Mouse (Mus musculus): ENCODE measurements around the gene Cep83. TPM values are rescaled to one million over a fixed set of nuclear protein-coding genes. Genes with fewer than 3 reads are reported as not detected.
"Not testable (repeated sequence)": the region's sequence is repeated elsewhere in the genome, so short reads cannot be mapped to it uniquely, and the experiment has no call there.

Gene Cep83
- polyA plus RNA-seq, 1 experiment from 2014 or later: 19.1 TPM

GRCm38 (mm10) chr10:94692163-94692562 is 3.7 kb downstream of the Cep83 start:
- WGBS: 97% methylated on average over 4 of the region's 4 CpGs

DNA sequence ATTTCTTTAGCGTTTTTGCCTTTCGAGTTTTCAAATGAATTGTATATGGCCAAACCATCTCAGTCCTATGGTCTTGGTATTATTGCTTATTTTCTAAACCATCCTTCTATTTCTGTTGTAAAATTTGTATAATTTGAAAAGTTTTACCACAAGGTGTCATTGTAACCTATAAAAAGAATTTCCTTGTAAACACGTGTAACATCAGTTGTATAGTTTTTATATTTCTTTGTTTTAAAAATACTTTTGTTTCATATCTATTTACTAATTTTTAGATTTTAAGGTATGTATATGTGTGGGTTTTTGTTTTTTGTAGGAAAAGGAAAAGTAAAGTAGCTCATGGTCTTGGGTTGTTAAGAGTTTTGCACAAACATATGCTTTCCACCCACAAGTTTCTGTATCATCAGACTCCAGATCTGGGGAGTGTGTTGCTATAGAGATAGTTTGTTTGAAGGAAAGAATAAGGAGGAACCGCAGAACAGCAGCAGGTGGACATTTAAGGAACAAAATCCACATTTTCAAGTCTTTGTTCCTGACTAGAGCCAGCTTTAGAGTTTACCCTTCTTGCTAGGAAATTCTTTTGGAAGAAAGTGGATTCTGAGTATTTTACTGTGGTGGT is 17.3 kb downstream of the Cep83 start:
- H3K27me3 ChIP-seq (replicated peaks; ENCODE audit: control insufficient read depth, insufficient read depth, low read length): no peaks in the 10 kb centered on the region
- peaks cover 3% of the 10 kb centered on the region; the same call in 1 of the 2 replicates for H3K4me1 ChIP-seq (replicated peaks; ENCODE audit: control insufficient read depth, insufficient read depth, low read length)
- 78% methylated on average over 4 of the region's 4 CpGs for WGBS
- no peak overlapping the region for H3K9ac ChIP-seq (ENCODE audit: low read depth, low read length)
- no peaks in the 10 kb centered on the region for H3K36me3 ChIP-seq (ENCODE audit: control insufficient read depth, insufficient read depth, low read length)
- H3K27ac ChIP-seq (ENCODE audit: low read depth, low read length): no peak overlapping the region
- H3K4me2 ChIP-seq: no peak overlapping the region
- DNase-seq (ENCODE audit: low spot score) (no peak), ATAC-seq (replicated peaks; ENCODE audit: low FRiP score) (no peak)
- no peaks in the 10 kb centered on the region for H3K9me3 ChIP-seq (ENCODE audit: control insufficient read depth, low read length)
- H3K4me3 ChIP-seq (ENCODE audit: low read depth, low read length): no peak overlapping the region

More at GRCm38 (mm10) chr10:94692163-94692562, 3.7 kb downstream of the Cep83 start:
- Histone ChIP-seq H3K27me3 (replicated peaks; ENCODE audit: control insufficient read depth, insufficient read depth, low read length) (no peaks in the 10 kb centered on the region), H3K4me2 (no peak overlapping the region), H3K4me1 (replicated peaks; ENCODE audit: control insufficient read depth, insufficient read depth, low read length) (peaks cover 6% of the 10 kb centered on the region), H3K9me3 (ENCODE audit: control insufficient read depth, low read length) (no peaks in the 10 kb centered on the region), H3K4me3 (ENCODE audit: low read depth, low read length) (no peak overlapping the region), H3K36me3 (ENCODE audit: control insufficient read depth, insufficient read depth, low read length) (no peaks in the 10 kb centered on the region), H3K27ac (ENCODE audit: low read depth, low read length) (no peak overlapping the region), H3K9ac (ENCODE audit: low read depth, low read length) (no peak overlapping the region)
- DNase-seq (ENCODE audit: low spot score) (no peak), ATAC-seq (replicated peaks; ENCODE audit: low FRiP score) (no peak)

DNA sequence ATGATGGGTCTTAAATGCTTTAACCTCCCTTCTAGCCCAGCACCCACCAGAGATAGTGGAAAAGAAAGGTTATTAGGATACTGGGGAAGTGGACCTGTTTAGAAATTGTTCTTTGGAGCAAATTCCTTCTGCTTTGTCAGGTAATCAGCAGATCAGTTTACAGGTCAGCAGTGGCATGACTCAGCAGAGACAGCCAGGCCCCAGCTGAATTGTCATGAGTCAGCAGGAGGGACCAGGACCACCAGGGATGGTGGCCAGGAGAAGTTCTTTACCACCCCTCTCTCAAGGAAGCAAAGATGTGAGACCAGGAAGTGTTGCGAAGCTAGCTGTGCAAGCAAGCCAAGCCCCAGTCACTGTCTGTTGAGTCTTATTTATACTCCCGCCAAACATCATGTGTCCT is 18.2 kb downstream of the Cep83 start:
- Histone ChIP-seq H3K36me3 (ENCODE audit: control insufficient read depth, insufficient read depth, low read length) (no peaks in the 10 kb centered on the region), H3K4me3 (ENCODE audit: low read depth, low read length) (no peak overlapping the region), H3K27me3 (replicated peaks; ENCODE audit: control insufficient read depth, insufficient read depth, low read length) (no peaks in the 10 kb centered on the region), H3K9ac (ENCODE audit: low read depth, low read length) (no peak overlapping the region), H3K4me1 (replicated peaks; ENCODE audit: control insufficient read depth, insufficient read depth, low read length) (peaks cover 3% of the 10 kb centered on the region; the same call in 1 of the 2 replicates), H3K27ac (ENCODE audit: low read depth, low read length) (0 out of 2 replicates have a peak overlapping the region, but pooled peaks have one; percentile 22), H3K9me3 (ENCODE audit: control insufficient read depth, low read length) (no peaks in the 10 kb centered on the region), H3K4me2 (no peak overlapping the region)
- ATAC-seq (replicated peaks; ENCODE audit: low FRiP score): no peak; the same call in 1 of the 2 replicates
- 92% methylated on average over 2 of the region's 2 CpGs for WGBS
- DNase-seq (ENCODE audit: low spot score): no peak

GRCm38 (mm10) chr10:94709622-94710319 is 21.3 kb downstream of the Cep83 start:
- ATAC-seq (replicated peaks; ENCODE audit: low FRiP score) (no peak), DNase-seq (ENCODE audit: low spot score) (no peak)
- Histone ChIP-seq H3K4me2 (no peak overlapping the region), H3K27ac (ENCODE audit: low read depth, low read length) (no peak overlapping the region), H3K9ac (ENCODE audit: low read depth, low read length) (no peak overlapping the region), H3K4me1 (replicated peaks; ENCODE audit: control insufficient read depth, insufficient read depth, low read length) (peaks cover 3% of the 10 kb centered on the region; the same call in 1 of the 2 replicates), H3K4me3 (ENCODE audit: low read depth, low read length) (no peak overlapping the region), H3K36me3 (ENCODE audit: control insufficient read depth, insufficient read depth, low read length) (no peaks in the 10 kb centered on the region), H3K27me3 (replicated peaks; ENCODE audit: control insufficient read depth, insufficient read depth, low read length) (no peaks in the 10 kb centered on the region), H3K9me3 (ENCODE audit: control insufficient read depth, low read length) (no peaks in the 10 kb centered on the region)
- 90% methylated on average over 3 of the region's 3 CpGs for WGBS

GRCm38 (mm10) chr10:94710320-94710695 is 21.9 kb downstream of the Cep83 start:
- no peak for DNase-seq (ENCODE audit: low spot score)
- ATAC-seq (replicated peaks; ENCODE audit: low FRiP score): no peak
- H3K27me3 ChIP-seq (replicated peaks; ENCODE audit: control insufficient read depth, insufficient read depth, low read length): no peaks in the 10 kb centered on the region
- H3K4me2 ChIP-seq: no peak overlapping the region
- H3K4me1 ChIP-seq (replicated peaks; ENCODE audit: control insufficient read depth, insufficient read depth, low read length): peaks cover 3% of the 10 kb centered on the region; the same call in 1 of the 2 replicates
- H3K4me3 ChIP-seq (ENCODE audit: low read depth, low read length): no peak overlapping the region
- no peak overlapping the region for H3K27ac ChIP-seq (ENCODE audit: low read depth, low read length)
- H3K9ac ChIP-seq (ENCODE audit: low read depth, low read length): no peak overlapping the region
- 93% methylated on average over 2 of the region's 2 CpGs for WGBS
- H3K9me3 ChIP-seq (ENCODE audit: control insufficient read depth, low read length): no peaks in the 10 kb centered on the region
- H3K36me3 ChIP-seq (ENCODE audit: control insufficient read depth, insufficient read depth, low read length): no peaks in the 10 kb centered on the region

- no peak for ATAC-seq (replicated peaks; ENCODE audit: low FRiP score)
- no peak overlapping the region for H3K9ac ChIP-seq (ENCODE audit: low read depth, low read length)
- no peaks in the 10 kb centered on the region for H3K27me3 ChIP-seq (replicated peaks; ENCODE audit: control insufficient read depth, insufficient read depth, low read length)
- no peak overlapping the region for H3K4me3 ChIP-seq (ENCODE audit: low read depth, low read length)
- H3K4me1 ChIP-seq (replicated peaks; ENCODE audit: control insufficient read depth, insufficient read depth, low read length): no peaks in the 10 kb centered on the region
- H3K9me3 ChIP-seq (ENCODE audit: control insufficient read depth, low read length): no peaks in the 10 kb centered on the region
- DNase-seq (ENCODE audit: low spot score): no peak
- no peaks in the 10 kb centered on the region for H3K36me3 ChIP-seq (ENCODE audit: control insufficient read depth, insufficient read depth, low read length)
- H3K27ac ChIP-seq (ENCODE audit: low read depth, low read length): no peak overlapping the region
- H3K4me2 ChIP-seq: no peak overlapping the region
- WGBS: 85% methylated on average over 6 of the region's 6 CpGs
Measured at GRCm38 (mm10) chr10:94720300-94720699, 31.8 kb downstream of the Cep83 start.

DNA sequence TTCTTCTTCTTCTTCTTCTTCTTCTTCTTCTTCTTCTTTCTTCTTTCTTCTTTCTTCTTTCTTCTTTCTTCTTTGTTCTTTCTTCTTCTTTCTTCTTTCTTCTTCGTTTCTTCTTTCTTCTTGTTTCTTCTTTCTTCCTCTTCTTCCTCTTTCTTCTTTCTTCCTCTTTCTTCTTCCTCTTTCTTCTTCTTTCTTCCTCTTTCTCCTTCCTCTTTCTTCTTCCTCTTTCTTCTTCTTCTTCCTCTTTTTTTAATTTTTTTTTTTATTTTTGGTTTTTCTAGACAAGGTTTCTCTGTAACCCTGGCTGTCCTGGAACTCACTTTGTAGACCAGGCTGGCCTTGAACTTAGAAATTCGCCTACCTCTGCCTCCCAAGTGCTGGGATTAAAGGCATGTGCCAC is 39.6 kb downstream of the Cep83 start:
- WGBS: 66% methylated on average over 2 of the region's 2 CpGs
- not testable (repeated sequence) for H3K27ac ChIP-seq (ENCODE audit: low read depth, low read length); ATAC-seq (replicated peaks; ENCODE audit: low FRiP score); H3K9ac ChIP-seq (ENCODE audit: low read depth, low read length); H3K4me3 ChIP-seq (ENCODE audit: low read depth, low read length); DNase-seq (ENCODE audit: low spot score); H3K36me3 ChIP-seq (ENCODE audit: control insufficient read depth, insufficient read depth, low read length); H3K9me3 ChIP-seq (ENCODE audit: control insufficient read depth, low read length); H3K27me3 ChIP-seq (replicated peaks; ENCODE audit: control insufficient read depth, insufficient read depth, low read length); H3K4me2 ChIP-seq; H3K4me1 ChIP-seq (replicated peaks; ENCODE audit: control insufficient read depth, insufficient read depth, low read length)

DNA sequence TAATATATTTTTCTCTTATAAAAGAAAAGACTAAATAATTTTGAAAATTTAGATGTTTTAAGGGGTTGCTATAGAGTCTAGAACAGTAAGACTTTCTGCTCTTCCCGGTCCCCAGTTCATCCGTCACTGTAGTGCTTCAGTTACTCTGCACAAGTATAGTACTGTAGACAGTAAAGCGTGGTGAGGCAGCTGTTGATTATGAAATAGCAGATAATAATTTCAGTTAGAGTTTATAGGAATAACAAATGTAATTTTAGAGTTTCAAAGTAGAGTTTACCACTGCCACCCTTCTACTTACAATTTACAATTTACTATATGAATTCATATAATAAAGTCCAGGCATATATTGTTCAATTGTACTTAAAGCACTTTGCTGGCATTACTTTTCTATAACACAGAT is 42.0 kb downstream of the Cep83 start:
- 93% methylated on average over 3 of the region's 3 CpGs for WGBS
- Histone ChIP-seq H3K27ac (ENCODE audit: low read depth, low read length) (no peak overlapping the region), H3K4me3 (ENCODE audit: low read depth, low read length) (no peak overlapping the region), H3K27me3 (replicated peaks; ENCODE audit: control insufficient read depth, insufficient read depth, low read length) (no peaks in the 10 kb centered on the region), H3K9ac (ENCODE audit: low read depth, low read length) (no peak overlapping the region), H3K4me2 (no peak overlapping the region), H3K36me3 (ENCODE audit: control insufficient read depth, insufficient read depth, low read length) (no peaks in the 10 kb centered on the region; the same call in 1 of the 2 replicates), H3K9me3 (ENCODE audit: control insufficient read depth, low read length) (no peaks in the 10 kb centered on the region), H3K4me1 (replicated peaks; ENCODE audit: control insufficient read depth, insufficient read depth, low read length) (peaks cover 2% of the 10 kb centered on the region)
- ATAC-seq (replicated peaks; ENCODE audit: low FRiP score) (no peak), DNase-seq (ENCODE audit: low spot score) (no peak)

DNA sequence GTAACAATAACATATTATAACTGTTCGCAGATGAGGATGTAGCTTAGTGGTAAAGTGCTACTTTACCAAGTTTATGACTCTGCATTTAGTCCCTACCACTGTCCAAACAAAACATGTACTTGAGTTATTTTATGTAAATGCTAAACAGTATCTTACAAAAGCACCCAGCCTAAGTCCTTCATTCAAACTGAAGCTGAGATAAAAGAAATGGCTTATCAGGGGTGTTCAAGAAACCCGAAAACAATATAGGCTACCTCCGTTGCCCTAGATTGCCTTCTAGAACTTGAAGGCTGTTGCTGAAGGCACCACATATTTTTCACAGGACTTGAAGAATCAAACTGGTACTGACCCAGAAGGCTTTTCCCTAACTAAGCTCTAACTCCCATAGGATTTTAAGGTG is 46.4 kb downstream of the Cep83 start:
- peaks cover 2% of the 10 kb centered on the region for H3K4me1 ChIP-seq (replicated peaks; ENCODE audit: control insufficient read depth, insufficient read depth, low read length)
- H3K9ac ChIP-seq (ENCODE audit: low read depth, low read length): no peak overlapping the region
- H3K27ac ChIP-seq (ENCODE audit: low read depth, low read length): no peak overlapping the region
- DNase-seq (ENCODE audit: low spot score) (no peak), ATAC-seq (replicated peaks; ENCODE audit: low FRiP score) (peak; percentile 53; the same call in 1 of the 2 replicates)
- H3K36me3 ChIP-seq (ENCODE audit: control insufficient read depth, insufficient read depth, low read length): no peaks in the 10 kb centered on the region
- no peak overlapping the region for H3K4me2 ChIP-seq
- no peak overlapping the region for H3K4me3 ChIP-seq (ENCODE audit: low read depth, low read length)
- no peaks in the 10 kb centered on the region for H3K27me3 ChIP-seq (replicated peaks; ENCODE audit: control insufficient read depth, insufficient read depth, low read length)
- H3K9me3 ChIP-seq (ENCODE audit: control insufficient read depth, low read length): no peaks in the 10 kb centered on the region
- 70% methylated on average over 3 of the region's 3 CpGs for WGBS

All from liver, embryonic 11.5 days (tissue).